Mouse (Mus musculus) heart, adult 2 months (tissue): ENCODE data around the gene Cftr. TPM values are rescaled to one million over a fixed set of nuclear protein-coding genes. Genes with fewer than 3 reads are reported as not detected.

Experiments used
- DNase-seq, 2 experiments: peaks; one replicate each; pipeline ENCODE4 v3.0.0; 2021
- H3K27ac ChIP-seq: fragments of 200-600 bp; 2 replicates; pipeline ENCODE4 v1.8.1; 2022
- H3K27me3 ChIP-seq: fragments of 200-500 bp; 2 replicates; pipeline ENCODE4 v1.6.1; 2012; ENCODE audit warnings: mild to moderate bottlenecking, low read length, inconsistent platforms, mixed read lengths; ENCODE audit not compliant: control insufficient read depth, insufficient read depth
- H3K36me3 ChIP-seq: fragments of 200-500 bp; 2 replicates; pipeline ENCODE4 v1.6.1; 2012; ENCODE audit warnings: low read length, inconsistent platforms; ENCODE audit not compliant: control insufficient read depth, insufficient read depth
- H3K4me1 ChIP-seq: fragments of 200-500 bp; 2 replicates; pipeline ENCODE4 v1.6.1; 2011; ENCODE audit warnings: low read length; ENCODE audit not compliant: control insufficient read depth, insufficient read depth
- H3K4me3 ChIP-seq: fragments of 200-600 bp; 2 replicates; pipeline ENCODE4 v1.8.1; 2022
- H3K79me2 ChIP-seq: fragments of 200-500 bp; replicated peaks from 2 replicates; pipeline ENCODE4 v1.6.1; 2012; ENCODE audit warnings: mild to moderate bottlenecking, inconsistent platforms, low read length, moderate library complexity, mixed read lengths; ENCODE audit not compliant: control insufficient read depth, insufficient read depth
- H3K9ac ChIP-seq: fragments of 200-500 bp; 2 replicates; pipeline ENCODE4 v1.6.1; 2012; ENCODE audit warnings: low read depth, mild to moderate bottlenecking, control low read depth, inconsistent platforms, low read length, mixed read lengths
- CTCF ChIP-seq: fragments of 200-600 bp; IDR thresholded peaks from 2 replicates; pipeline ENCODE4 v1.8.1; 2022; ENCODE audit warnings: antibody characterized with exemption, mild to moderate bottlenecking, moderate library complexity
- EP300 ChIP-seq: fragments of 200-500 bp; IDR thresholded peaks from 2 replicates; pipeline ENCODE4 v1.6.1; 2011; ENCODE audit warnings: low read depth, low read length, control low read depth; ENCODE audit not compliant: insufficient read depth
- POLR2A ChIP-seq: fragments of 200-500 bp; IDR thresholded peaks from 2 replicates; pipeline ENCODE4 v1.6.1; 2011; ENCODE audit warnings: mild to moderate bottlenecking, low read depth, low read length, control low read depth; ENCODE audit not compliant: insufficient read depth
- WGBS: fragments of 180-500 bp; shearing (Covaris S2); methylation state at CpG from one replicate; pipeline ENCODE4 v1.1.7; 2018; 5-methylcytosine and 5-hydroxymethylcytosine counted together
- intact Hi-C: fragments of 180-260 bp; cut with DNase I; formaldehyde crosslinking; loops from one replicate; pipeline ENCODE4 v1.15.1; 2025
- polyA plus RNA-seq: library from polyadenylated mRNA; depleted of rRNA; stranded (reverse); fragments of >200 nt; gene quantifications from 2 replicates; pipeline ENCODE4 v1.2.3, GENCODE M21; 2012
- total RNA-seq, 2 experiments: library from RNA; stranded (reverse); gene quantifications; 2 replicates each; pipeline ENCODE4 v1.2.3; 2021

Gene Cftr
- total and polyA plus RNA-seq, 3 experiments: 0.04 to 0.37 (median 0.27) TPM

DNA sequence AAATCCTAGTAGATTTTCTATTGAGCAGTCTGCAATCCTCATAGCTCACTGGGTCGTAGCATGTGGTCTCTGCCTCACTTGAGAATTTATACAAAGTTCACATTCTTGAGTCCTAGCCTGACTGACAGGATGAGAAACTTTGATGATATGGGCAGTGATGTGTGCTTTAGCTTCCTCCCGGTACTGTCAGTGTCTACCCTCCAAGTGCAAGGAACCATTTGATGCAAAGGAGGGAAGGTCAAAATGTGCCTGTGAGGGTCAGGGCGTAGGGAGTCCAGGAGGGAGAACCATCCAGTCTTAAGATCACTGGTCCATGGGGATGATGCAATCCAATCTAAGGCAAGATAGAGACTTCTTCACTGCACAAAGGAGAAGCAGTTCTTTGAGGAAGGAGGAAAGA is 164.9 kb downstream of the Cftr start:
- Histone ChIP-seq H3K79me2 (no peaks in the 10 kb centered on the region), H3K27me3 (no peaks in the 10 kb centered on the region), H3K36me3 (no peaks in the 10 kb centered on the region), H3K4me3 (no peak overlapping the region), H3K27ac (no peak overlapping the region), H3K9ac (no peak overlapping the region), H3K4me1 (no peaks in the 10 kb centered on the region)
- 71% methylated on average over 3 of the region's 3 CpGs for WGBS
- no peak for TF ChIP-seq CTCF
- no peak for TF ChIP-seq POLR2A
- TF ChIP-seq EP300: no peak
- DNase-seq: no peak
- intact Hi-C loops: no loop called here

DNA sequence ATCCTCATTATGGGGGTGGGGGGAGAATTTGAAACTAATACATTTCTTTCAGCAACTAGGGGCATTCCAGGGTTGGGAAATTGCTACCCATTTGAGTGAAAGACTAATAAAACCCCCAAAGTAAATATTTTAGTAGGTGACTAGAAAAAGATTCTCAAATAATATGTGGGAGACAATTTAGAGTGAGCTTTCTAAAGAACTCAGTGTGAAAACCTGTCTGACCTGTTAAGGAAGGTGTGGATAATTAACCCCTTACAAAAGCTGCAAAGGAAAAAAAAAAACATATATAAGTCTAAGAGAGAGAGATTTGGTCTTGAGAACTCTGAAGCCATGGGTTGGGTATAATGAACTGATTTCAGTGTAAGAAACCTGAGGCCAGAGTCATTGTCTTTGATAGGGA is 167.8 kb downstream of the Cftr start:
- Histone ChIP-seq H3K36me3 (no peaks in the 10 kb centered on the region), H3K4me1 (no peaks in the 10 kb centered on the region), H3K4me3 (no peak overlapping the region), H3K79me2 (no peaks in the 10 kb centered on the region), H3K27ac (no peak overlapping the region), H3K9ac (no peak overlapping the region), H3K27me3 (no peaks in the 10 kb centered on the region)
- intact Hi-C loops: no loop called here
- TF ChIP-seq POLR2A: no peak
- no peak for TF ChIP-seq CTCF
- TF ChIP-seq EP300: no peak
- DNase-seq: no peak

DNA sequence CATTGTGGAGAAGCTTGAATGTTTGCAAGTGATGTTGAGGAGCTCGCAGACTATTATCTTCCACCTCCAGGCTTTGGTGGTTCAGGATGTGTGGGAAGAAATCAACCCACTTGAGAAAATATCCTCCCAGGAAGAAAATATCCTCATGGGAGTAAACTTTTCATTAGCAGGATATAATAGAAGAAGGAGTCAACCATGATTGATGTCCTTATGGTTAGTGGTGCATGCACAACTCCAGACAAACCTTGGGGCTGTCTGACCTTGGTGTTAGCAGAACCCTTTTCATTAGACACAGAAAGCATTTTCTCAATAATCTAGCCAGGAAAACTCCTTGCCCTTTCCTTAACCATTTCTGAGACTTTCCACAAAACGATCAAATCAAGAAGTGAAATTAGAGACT is 173.8 kb downstream of the Cftr start:
- intact Hi-C loops: no loop called here
- no peaks in the 10 kb centered on the region for H3K79me2 ChIP-seq
- DNase-seq: no peak
- 67% methylated on average over 2 of the region's 2 CpGs for WGBS
- H3K4me3 ChIP-seq: no peak overlapping the region
- no peaks in the 10 kb centered on the region for H3K4me1 ChIP-seq
- TF ChIP-seq EP300: no peak
- no peak for TF ChIP-seq CTCF
- no peak for TF ChIP-seq POLR2A
- H3K27ac ChIP-seq: no peak overlapping the region
- no peaks in the 10 kb centered on the region for H3K36me3 ChIP-seq
- H3K27me3 ChIP-seq: no peaks in the 10 kb centered on the region
- no peak overlapping the region for H3K9ac ChIP-seq

DNA sequence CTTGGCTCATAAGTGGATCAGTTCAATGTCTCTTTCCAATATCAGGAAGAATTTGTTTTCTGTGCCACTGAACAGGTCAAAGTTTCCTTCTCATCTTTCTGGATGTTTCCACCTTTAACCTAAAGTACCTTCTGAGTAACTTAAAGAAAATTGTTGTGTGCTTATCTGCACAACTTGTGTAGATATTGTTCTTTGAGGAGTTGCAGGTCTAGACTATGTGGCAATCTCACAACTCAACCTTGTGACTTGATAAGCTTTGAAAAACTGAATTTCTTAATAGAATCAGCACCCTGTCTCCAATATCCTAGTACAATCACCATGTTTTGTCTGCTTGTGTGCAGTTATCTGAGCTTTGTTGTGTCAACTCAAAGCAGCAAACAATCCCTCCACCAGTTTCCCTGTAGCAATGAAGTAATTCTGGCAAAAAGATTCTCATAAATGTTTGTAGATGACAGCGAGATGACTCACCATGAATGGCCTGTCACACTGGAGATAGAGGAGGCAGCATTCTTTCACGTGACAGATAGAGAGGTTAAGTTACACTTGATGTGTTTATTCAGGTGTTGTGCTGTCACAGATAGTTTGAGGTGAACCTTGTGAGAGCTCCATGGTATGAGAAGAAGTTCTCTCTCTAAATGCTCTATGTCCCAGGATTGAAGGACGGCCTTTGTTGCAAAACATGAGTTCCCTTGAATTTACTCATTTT is 178.8 kb downstream of the Cftr start:
- H3K36me3 ChIP-seq: no peaks in the 10 kb centered on the region
- TF ChIP-seq CTCF (no peak), POLR2A (no peak), EP300 (no peak)
- no peak for DNase-seq
- intact Hi-C loops: no loop called here
- H3K79me2 ChIP-seq: no peaks in the 10 kb centered on the region
- no peak overlapping the region for H3K4me3 ChIP-seq
- no peak overlapping the region for H3K27ac ChIP-seq
- no peaks in the 10 kb centered on the region for H3K27me3 ChIP-seq
- no peak overlapping the region for H3K9ac ChIP-seq
- 55% methylated on average over 3 of the region's 3 CpGs for WGBS
- no peaks in the 10 kb centered on the region for H3K4me1 ChIP-seq

DNA sequence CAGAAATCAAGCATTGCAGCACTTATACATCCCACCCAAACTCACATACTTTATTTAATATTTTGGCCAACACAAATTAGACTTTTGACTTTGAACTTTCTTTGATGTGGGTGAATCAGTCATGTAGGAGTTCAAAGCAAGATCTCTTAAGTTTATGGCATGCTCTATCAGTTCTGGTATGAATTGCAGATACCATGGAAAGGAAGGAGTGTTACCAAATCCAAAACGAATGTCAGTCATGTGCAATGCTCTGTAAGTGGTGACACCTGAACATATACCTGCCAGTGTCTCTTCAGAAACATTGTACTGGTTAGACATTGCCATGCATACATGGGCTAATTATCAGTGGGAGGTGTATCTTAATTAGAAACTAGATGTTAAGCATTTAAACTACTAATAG is 189.7 kb downstream of the Cftr start:
- no peak overlapping the region for H3K27ac ChIP-seq
- no peaks in the 10 kb centered on the region for H3K36me3 ChIP-seq
- no peaks in the 10 kb centered on the region for H3K4me1 ChIP-seq
- no peaks in the 10 kb centered on the region for H3K27me3 ChIP-seq
- H3K4me3 ChIP-seq: no peak overlapping the region
- 58% methylated on average over 1 of the region's 1 CpGs for WGBS
- H3K79me2 ChIP-seq: no peaks in the 10 kb centered on the region
- intact Hi-C loops: no loop called here
- TF ChIP-seq CTCF (no peak), EP300 (no peak), POLR2A (no peak)
- DNase-seq: no peak
- no peak overlapping the region for H3K9ac ChIP-seq

DNA sequence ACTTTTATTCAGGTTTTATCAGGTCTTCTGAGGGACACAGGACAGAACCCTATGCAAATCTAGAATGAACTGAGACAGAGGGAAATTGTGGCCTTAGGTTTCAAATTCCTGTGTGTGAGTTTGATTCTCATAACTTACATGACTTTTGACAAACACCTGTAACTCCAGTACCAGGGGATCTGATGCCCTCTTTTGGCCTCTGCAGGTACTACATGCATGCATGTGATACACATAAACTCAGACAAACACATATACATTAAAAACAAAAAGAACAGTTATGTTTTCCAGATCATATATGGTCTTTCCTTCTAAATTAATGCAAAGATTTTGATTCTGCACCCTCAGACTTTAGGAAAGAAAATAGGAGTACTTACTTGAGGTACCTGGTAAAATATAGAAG is 190.5 kb downstream of the Cftr start:
- TF ChIP-seq POLR2A (no peak), CTCF (no peak), EP300 (no peak)
- Histone ChIP-seq H3K9ac (no peak overlapping the region), H3K36me3 (no peaks in the 10 kb centered on the region), H3K4me3 (no peak overlapping the region), H3K79me2 (no peaks in the 10 kb centered on the region), H3K27me3 (no peaks in the 10 kb centered on the region), H3K4me1 (no peaks in the 10 kb centered on the region), H3K27ac (no peak overlapping the region)
- DNase-seq: no peak
- intact Hi-C loops: no loop called here
